Mouse (Mus musculus): ENCODE results near the gene Top3a.

Top3a gene

GRCm38 (mm10) chr11:60712040-60712439, 65.1 kb downstream of the Top3a start:
- DNase-seq (ENCODE audit: low read depth, low spot score) = no peak

- DNase-seq (ENCODE audit: low read depth, low spot score) = no peak
Measured at GRCm38 (mm10) chr11:60711218-60711617, 65.9 kb downstream of the Top3a start.

- DNase-seq (ENCODE audit: low read depth, low spot score) = no peak
Measured at GRCm38 (mm10) chr11:60709481-60710465, 67.4 kb downstream of the Top3a start.

GRCm38 (mm10) chr11:60708631-60709030, 68.5 kb downstream of the Top3a start:
- DNase-seq (ENCODE audit: low read depth, low spot score) = no peak

GRCm38 (mm10) chr11:60707672-60708071, 69.5 kb downstream of the Top3a start:
- no peak for DNase-seq (ENCODE audit: low read depth, low spot score)

- no peak for DNase-seq (ENCODE audit: low read depth, low spot score)
Measured at GRCm38 (mm10) chr11:60706696-60707480, 70.3 kb downstream of the Top3a start.

- DNase-seq (ENCODE audit: low read depth, low spot score) = no peak
Measured at GRCm38 (mm10) chr11:60706076-60706475, 71.1 kb downstream of the Top3a start.

GRCm38 (mm10) chr11:60705255-60705654, 71.9 kb downstream of the Top3a start:
- no peak for DNase-seq (ENCODE audit: low read depth, low spot score)

- DNase-seq (ENCODE audit: low read depth, low spot score) = no peak
Measured at GRCm38 (mm10) chr11:60704023-60704880, 72.9 kb downstream of the Top3a start.

GRCm38 (mm10) chr11:60703131-60703530, 74.0 kb downstream of the Top3a start:
- peak; percentile 67 for DNase-seq (ENCODE audit: low read depth, low spot score)

- DNase-seq (ENCODE audit: low read depth, low spot score) = no peak
Measured at GRCm38 (mm10) chr11:60701611-60702010, 75.6 kb downstream of the Top3a start.

- no peak for DNase-seq (ENCODE audit: low read depth, low spot score)
Measured at GRCm38 (mm10) chr11:60700320-60701185, 76.6 kb downstream of the Top3a start.

GRCm38 (mm10) chr11:60699524-60700075, 77.6 kb downstream of the Top3a start, which contains the start of gene Llgl1:
Gene Llgl1 (plus strand): TSS chr11:60699723.
- peak; percentile 93 for DNase-seq (ENCODE audit: low read depth, low spot score)

- DNase-seq (ENCODE audit: low read depth, low spot score) = no peak
Measured at GRCm38 (mm10) chr11:60698806-60699523, 78.2 kb downstream of the Top3a start.

- peak; percentile 62 for DNase-seq (ENCODE audit: low read depth, low spot score)
Measured at GRCm38 (mm10) chr11:60697561-60697960, 79.6 kb downstream of the Top3a start.

GRCm38 (mm10) chr11:60696165-60696564, 81.0 kb downstream of the Top3a start:
- peak; percentile 2 for DNase-seq (ENCODE audit: low read depth, low spot score)
